Mouse (Mus musculus): ENCODE data around the gene Pbdc1. TPM values are rescaled to one million over a fixed set of nuclear protein-coding genes. Genes with fewer than 3 reads are reported as not detected.
"Not testable (repeated sequence)": the region's sequence is repeated elsewhere in the genome, so short reads cannot be mapped to it uniquely, and the experiment has no call there.

Gene Pbdc1
- polyA plus RNA-seq (2015; fragmentation: Nextera tagmentation; extraction: Ambion mirVana): 56.1 and 56.5 TPM in 2 replicates

DNA sequence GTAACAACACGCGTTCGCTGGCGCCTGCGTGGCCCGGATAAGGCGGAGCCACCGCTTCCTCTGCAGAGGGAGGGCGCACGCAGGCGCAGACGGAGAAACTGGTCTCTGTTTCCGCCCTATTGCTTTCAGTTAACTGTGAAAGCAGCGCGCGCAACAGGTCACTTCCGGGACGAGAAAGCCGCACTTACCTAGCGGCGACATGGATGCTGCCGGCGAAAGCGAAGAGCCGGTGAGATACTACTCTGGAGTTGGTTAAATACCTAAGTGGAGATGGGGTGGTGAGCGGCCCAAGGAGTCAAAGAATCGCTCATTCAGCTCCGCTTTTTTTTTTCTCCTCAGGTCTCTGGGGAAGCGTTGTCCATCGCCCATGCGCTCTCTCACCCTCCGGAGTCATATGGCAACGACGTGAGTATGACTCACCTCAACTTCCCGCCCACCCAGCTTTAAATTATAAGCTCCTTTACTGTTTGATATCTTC, at the start of gene Pbdc1:
TSS of gene Pbdc1 (plus strand) at position 142 of the 478 bp plus-strand sequence.
- Histone ChIP-seq H3K4me1 (replicated peaks; ENCODE audit: control insufficient read depth, insufficient read depth, low read length) (no peaks in the 10 kb centered on the region), H3K27me3 (ENCODE audit: control insufficient read depth, insufficient read depth, low read depth, low read length) (no peaks in the 10 kb centered on the region), H3K9ac (ENCODE audit: low read length) (peak within 1 kb of the TSS; percentile 67), H3K27ac (ENCODE audit: low read length) (peak within 1 kb of the TSS; percentile 48), H3K4me3 (ENCODE audit: low read length) (peak within 1 kb of the TSS; percentile 69), H3K9me3 (ENCODE audit: control insufficient read depth, low read length) (no peaks in the 10 kb centered on the region), H3K36me3 (ENCODE audit: control insufficient read depth, insufficient read depth, low read length) (peaks cover 6% of the 10 kb centered on the region; the same call in 1 of the 2 replicates), H3K4me2 (ENCODE audit: low read depth, low read length) (peak within 1 kb of the TSS; percentile 81)
- peak; percentile 99 for ATAC-seq (ENCODE audit: low read depth)
- WGBS: 1% methylated on average over 35 of the region's 35 CpGs

DNA sequence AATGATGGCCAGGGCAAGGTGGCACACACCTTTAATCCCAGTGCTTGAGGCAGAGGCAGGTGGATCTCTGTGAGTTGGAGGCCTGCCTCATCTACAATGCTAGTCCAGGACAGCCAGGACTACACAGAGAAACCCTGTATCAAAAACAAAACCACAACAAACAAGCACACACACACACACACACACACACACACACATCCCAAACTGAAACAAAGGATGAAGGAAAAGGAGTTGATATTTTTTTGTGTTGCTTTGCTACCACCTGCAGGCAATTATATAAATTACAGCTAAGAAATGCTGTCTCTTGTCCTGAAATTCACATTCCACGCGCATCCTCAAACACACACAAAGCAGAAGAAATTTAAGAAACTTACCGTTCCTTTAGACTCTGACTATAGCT, 41.9 kb upstream of the Pbdc1 start:
- no peak overlapping the region for H3K4me3 ChIP-seq (ENCODE audit: low read length)
- ATAC-seq (ENCODE audit: low read depth): no peak
- no peaks in the 10 kb centered on the region for H3K36me3 ChIP-seq (ENCODE audit: control insufficient read depth, insufficient read depth, low read length)
- no peak overlapping the region for H3K9ac ChIP-seq (ENCODE audit: low read length)
- no peak overlapping the region for H3K27ac ChIP-seq (ENCODE audit: low read length)
- no peaks in the 10 kb centered on the region for H3K9me3 ChIP-seq (ENCODE audit: control insufficient read depth, low read length)
- no peaks in the 10 kb centered on the region for H3K4me1 ChIP-seq (replicated peaks; ENCODE audit: control insufficient read depth, insufficient read depth, low read length)
- H3K4me2 ChIP-seq (ENCODE audit: low read depth, low read length): no peak overlapping the region
- 74% methylated on average over 3 of the region's 3 CpGs for WGBS
- no peaks in the 10 kb centered on the region for H3K27me3 ChIP-seq (ENCODE audit: control insufficient read depth, insufficient read depth, low read depth, low read length)

DNA sequence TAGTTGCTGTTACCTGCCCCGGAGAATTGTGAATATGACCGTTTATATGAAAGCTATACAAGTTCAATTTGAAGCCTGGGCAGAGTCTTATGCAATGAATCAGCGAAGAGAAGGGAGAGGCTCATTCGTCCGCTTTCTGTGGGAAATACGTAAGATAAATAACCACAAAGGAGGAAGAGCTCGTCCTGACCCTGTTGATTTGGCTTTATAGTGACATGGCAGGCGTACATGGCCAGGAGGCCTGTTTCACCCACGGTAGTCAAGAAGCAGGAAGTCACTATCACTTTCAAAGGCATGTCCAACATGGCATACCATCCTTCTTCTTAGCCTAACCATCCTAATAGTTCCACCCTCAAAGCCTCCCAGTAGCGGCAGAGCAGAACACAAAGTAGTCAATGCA, 15.3 kb upstream of the Pbdc1 start:
- no peak for ATAC-seq (ENCODE audit: low read depth)
- Histone ChIP-seq H3K36me3 (ENCODE audit: control insufficient read depth, insufficient read depth, low read length) (peaks cover 21% of the 10 kb centered on the region), H3K27me3 (ENCODE audit: control insufficient read depth, insufficient read depth, low read depth, low read length) (no peaks in the 10 kb centered on the region), H3K4me2 (ENCODE audit: low read depth, low read length) (no peak overlapping the region), H3K9me3 (ENCODE audit: control insufficient read depth, low read length) (no peaks in the 10 kb centered on the region), H3K4me1 (replicated peaks; ENCODE audit: control insufficient read depth, insufficient read depth, low read length) (peaks cover 4% of the 10 kb centered on the region), H3K27ac (ENCODE audit: low read length) (no peak overlapping the region), H3K4me3 (ENCODE audit: low read length) (no peak overlapping the region), H3K9ac (ENCODE audit: low read length) (no peak overlapping the region)
- WGBS: 93% methylated on average over 10 of the region's 10 CpGs

DNA sequence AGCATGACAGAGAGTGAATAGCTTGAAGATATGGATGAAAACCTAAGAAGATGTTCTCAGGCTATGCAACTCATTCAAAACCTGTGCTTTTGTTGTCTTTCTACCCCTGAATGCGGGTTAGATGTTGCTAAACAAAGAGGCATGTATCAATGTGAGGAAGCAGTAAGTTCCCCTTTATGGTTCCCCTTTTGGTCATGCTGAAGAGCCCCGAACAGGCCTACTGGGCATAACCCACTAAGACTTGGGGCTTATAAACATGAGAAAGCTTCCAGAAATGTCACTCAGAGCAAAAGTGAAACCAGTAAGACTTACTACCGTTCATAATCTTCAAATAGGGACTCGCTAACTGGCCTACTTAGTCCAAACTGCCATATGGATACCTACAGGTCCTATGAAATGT, 14.8 kb upstream of the Pbdc1 start:
- H3K4me3 ChIP-seq (ENCODE audit: low read length): no peak overlapping the region
- H3K4me2 ChIP-seq (ENCODE audit: low read depth, low read length): no peak overlapping the region
- H3K36me3 ChIP-seq (ENCODE audit: control insufficient read depth, insufficient read depth, low read length): peaks cover 16% of the 10 kb centered on the region
- WGBS: 85% methylated on average over 4 of the region's 4 CpGs
- H3K9me3 ChIP-seq (ENCODE audit: control insufficient read depth, low read length): no peaks in the 10 kb centered on the region
- peaks cover 4% of the 10 kb centered on the region for H3K4me1 ChIP-seq (replicated peaks; ENCODE audit: control insufficient read depth, insufficient read depth, low read length)
- no peak overlapping the region for H3K9ac ChIP-seq (ENCODE audit: low read length)
- ATAC-seq (ENCODE audit: low read depth): no peak
- no peak overlapping the region for H3K27ac ChIP-seq (ENCODE audit: low read length)
- no peaks in the 10 kb centered on the region for H3K27me3 ChIP-seq (ENCODE audit: control insufficient read depth, insufficient read depth, low read depth, low read length)

DNA sequence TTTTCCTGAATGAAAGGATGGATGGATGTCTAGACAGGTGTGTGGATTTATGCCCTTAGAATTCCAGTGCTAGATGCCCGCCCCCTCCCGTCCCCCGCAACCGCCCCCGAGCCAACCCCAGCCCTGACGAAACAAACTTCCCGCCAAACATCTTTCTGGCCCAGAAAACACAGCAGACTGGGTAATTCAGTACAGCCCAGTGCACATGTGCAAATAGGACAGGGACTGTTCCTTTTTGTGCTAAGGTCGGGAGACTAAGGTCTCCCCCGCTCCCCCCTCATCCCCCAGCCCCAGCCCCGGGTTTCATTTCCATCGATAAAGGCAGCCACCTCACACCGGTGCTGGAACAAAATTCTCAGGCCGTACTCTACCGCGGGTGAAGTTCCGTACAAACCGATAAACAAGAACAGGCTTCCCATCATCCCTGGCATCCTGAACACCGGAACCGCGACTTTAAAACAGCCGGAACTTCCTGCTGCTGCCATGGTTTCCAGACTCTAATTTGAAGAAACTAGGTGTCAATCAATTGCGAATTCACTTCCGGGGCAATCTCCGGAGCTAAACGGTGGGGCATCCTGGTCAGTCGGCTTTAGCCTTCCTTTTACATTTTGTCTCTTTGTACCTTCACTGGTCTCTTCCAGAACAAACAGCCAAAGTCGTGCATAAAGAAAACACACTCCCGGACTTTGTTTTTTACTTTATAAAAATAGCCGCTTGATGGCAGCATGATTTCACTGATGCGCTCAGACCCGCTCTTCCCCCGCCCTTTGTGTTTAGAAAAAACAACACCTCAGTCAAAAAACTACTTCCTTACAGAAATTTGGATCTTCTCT, 9.7 kb upstream of the Pbdc1 start:
- Histone ChIP-seq H3K4me3 (ENCODE audit: low read length) (peak overlapping the region; percentile 76), H3K4me2 (ENCODE audit: low read depth, low read length) (peak overlapping the region; percentile 62), H3K9ac (ENCODE audit: low read length) (peak overlapping the region; percentile 69), H3K36me3 (ENCODE audit: control insufficient read depth, insufficient read depth, low read length) (peaks cover 13% of the 10 kb centered on the region), H3K27ac (ENCODE audit: low read length) (peak overlapping the region; percentile 72), H3K9me3 (ENCODE audit: control insufficient read depth, low read length) (no peaks in the 10 kb centered on the region), H3K4me1 (replicated peaks; ENCODE audit: control insufficient read depth, insufficient read depth, low read length) (peaks cover 4% of the 10 kb centered on the region), H3K27me3 (ENCODE audit: control insufficient read depth, insufficient read depth, low read depth, low read length) (no peaks in the 10 kb centered on the region)
- peak; percentile 96 for ATAC-seq (ENCODE audit: low read depth)
- under 1% methylated on average over 31 of the region's 32 CpGs for WGBS

DNA sequence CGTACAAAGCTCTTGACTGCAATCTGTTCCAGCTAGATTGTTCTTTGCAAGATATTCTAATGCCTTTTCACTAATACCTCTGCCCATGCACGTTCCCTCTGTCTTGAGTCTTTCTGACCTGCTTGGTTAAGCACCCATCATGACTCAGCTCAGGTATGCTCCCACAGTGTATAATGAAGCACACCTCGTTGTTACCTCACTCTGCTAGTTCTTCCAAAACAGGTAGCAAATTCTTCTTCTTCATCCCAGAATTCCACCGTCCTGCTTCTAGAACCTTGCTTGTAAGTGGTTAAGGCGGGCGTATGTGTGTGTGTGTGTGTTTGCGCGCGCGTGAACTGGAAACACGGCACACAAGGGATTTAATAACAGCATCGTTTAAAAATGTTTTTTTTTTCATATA, 405 bp upstream of the Pbdc1 start:
- peak overlapping the region; percentile 49 for H3K9ac ChIP-seq (ENCODE audit: low read length)
- H3K4me2 ChIP-seq (ENCODE audit: low read depth, low read length): peak overlapping the region; percentile 81
- peaks cover 4% of the 10 kb centered on the region; the same call in 1 of the 2 replicates for H3K36me3 ChIP-seq (ENCODE audit: control insufficient read depth, insufficient read depth, low read length)
- ATAC-seq (ENCODE audit: low read depth): peak; percentile 56
- H3K9me3 ChIP-seq (ENCODE audit: control insufficient read depth, low read length): no peaks in the 10 kb centered on the region
- 5% methylated on average over 12 of the region's 12 CpGs for WGBS
- H3K4me1 ChIP-seq (replicated peaks; ENCODE audit: control insufficient read depth, insufficient read depth, low read length): no peaks in the 10 kb centered on the region
- H3K27me3 ChIP-seq (ENCODE audit: control insufficient read depth, insufficient read depth, low read depth, low read length): no peaks in the 10 kb centered on the region
- H3K27ac ChIP-seq (ENCODE audit: low read length): no peak overlapping the region
- H3K4me3 ChIP-seq (ENCODE audit: low read length): peak overlapping the region; percentile 69

DNA sequence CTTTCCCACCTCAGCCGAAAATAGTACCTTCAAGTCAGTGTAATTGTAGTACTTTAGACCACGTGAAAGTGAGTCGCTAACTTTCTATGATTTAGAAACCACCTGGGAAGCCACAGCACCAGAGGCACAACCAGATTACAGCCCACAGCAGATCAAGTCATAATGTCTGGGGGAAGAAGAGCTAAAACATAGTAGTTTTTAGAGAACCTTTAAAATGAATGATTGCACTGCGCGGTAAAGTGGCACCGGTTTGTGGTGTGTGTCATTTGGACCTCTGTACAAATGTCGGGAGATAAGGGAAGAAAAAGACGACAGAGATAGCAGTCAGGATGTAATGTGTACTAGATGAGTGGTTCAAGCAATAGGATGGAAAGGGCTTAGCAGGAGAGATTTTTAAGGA, 540 bp downstream of the Pbdc1 start:
- ATAC-seq (ENCODE audit: low read depth): no peak; the same call in 1 of the 2 replicates
- Histone ChIP-seq H3K4me3 (ENCODE audit: low read length) (peak overlapping the region; percentile 69), H3K27me3 (ENCODE audit: control insufficient read depth, insufficient read depth, low read depth, low read length) (no peaks in the 10 kb centered on the region), H3K27ac (ENCODE audit: low read length) (peak overlapping the region; percentile 48), H3K9me3 (ENCODE audit: control insufficient read depth, low read length) (no peaks in the 10 kb centered on the region), H3K4me2 (ENCODE audit: low read depth, low read length) (peak overlapping the region; percentile 81), H3K9ac (ENCODE audit: low read length) (peak overlapping the region; percentile 67), H3K36me3 (ENCODE audit: control insufficient read depth, insufficient read depth, low read length) (peaks cover 6% of the 10 kb centered on the region; the same call in 1 of the 2 replicates), H3K4me1 (replicated peaks; ENCODE audit: control insufficient read depth, insufficient read depth, low read length) (no peaks in the 10 kb centered on the region)
- 10% methylated on average over 8 of the region's 8 CpGs for WGBS

DNA sequence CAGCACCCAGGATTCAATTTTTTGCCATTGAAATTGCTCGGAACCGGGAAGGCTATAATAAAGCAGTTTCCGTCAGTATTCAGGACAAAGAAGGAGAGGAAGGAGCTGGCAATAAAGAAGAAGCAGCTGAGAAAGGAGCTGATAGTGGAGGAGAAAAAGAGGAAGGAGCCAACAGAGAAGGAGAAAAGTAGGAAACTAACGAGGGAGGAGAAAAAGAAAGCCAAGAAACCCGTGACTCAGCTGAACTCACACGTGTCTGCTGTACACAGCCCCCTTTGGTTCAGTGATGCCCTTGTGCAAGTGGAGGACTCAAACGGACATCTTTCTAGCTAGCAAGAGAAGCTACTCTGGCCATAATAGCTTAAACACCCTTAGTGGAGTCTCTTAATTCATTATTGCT, 3.5 kb downstream of the Pbdc1 start:
- not testable (repeated sequence) for H3K4me2 ChIP-seq (ENCODE audit: low read depth, low read length); H3K36me3 ChIP-seq (ENCODE audit: control insufficient read depth, insufficient read depth, low read length); H3K27me3 ChIP-seq (ENCODE audit: control insufficient read depth, insufficient read depth, low read depth, low read length); H3K4me1 ChIP-seq (replicated peaks; ENCODE audit: control insufficient read depth, insufficient read depth, low read length); H3K4me3 ChIP-seq (ENCODE audit: low read length); H3K9ac ChIP-seq (ENCODE audit: low read length); ATAC-seq (ENCODE audit: low read depth); H3K27ac ChIP-seq (ENCODE audit: low read length); H3K9me3 ChIP-seq (ENCODE audit: control insufficient read depth, low read length)
- WGBS: 83% methylated on average over 7 of the region's 7 CpGs

DNA sequence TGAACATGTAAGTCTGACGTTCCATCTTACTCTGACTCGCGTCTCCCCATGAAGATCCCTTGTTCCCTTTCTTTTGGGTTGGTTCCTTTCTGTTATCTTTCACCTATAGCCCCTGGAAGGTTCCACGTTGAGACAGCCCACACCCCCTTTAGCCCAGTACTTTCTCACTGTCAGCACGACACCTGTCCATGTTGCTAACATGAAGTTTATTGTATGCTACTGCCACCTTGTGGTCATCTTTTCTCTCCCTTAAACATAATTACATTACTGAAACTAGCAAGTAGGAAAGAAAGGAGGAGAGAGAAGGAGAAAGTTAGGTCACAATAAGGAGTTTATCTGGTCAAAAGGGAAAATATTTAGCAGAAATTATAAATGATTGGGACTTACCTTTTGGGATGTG, 24.6 kb downstream of the Pbdc1 start:
- Histone ChIP-seq H3K9ac (ENCODE audit: low read length) (no peak overlapping the region), H3K4me1 (replicated peaks; ENCODE audit: control insufficient read depth, insufficient read depth, low read length) (no peaks in the 10 kb centered on the region), H3K4me3 (ENCODE audit: low read length) (no peak overlapping the region), H3K27ac (ENCODE audit: low read length) (no peak overlapping the region), H3K4me2 (ENCODE audit: low read depth, low read length) (no peak overlapping the region), H3K27me3 (ENCODE audit: control insufficient read depth, insufficient read depth, low read depth, low read length) (no peaks in the 10 kb centered on the region), H3K36me3 (ENCODE audit: control insufficient read depth, insufficient read depth, low read length) (no peaks in the 10 kb centered on the region), H3K9me3 (ENCODE audit: control insufficient read depth, low read length) (no peaks in the 10 kb centered on the region)
- ATAC-seq (ENCODE audit: low read depth): no peak
- WGBS: 49% methylated on average over 5 of the region's 5 CpGs
